Mouse (Mus musculus) megakaryocyte, adult 5-6 weeks (primary cell): Measurements from ENCODE around the gene Fez1. TPM values are rescaled to one million over a fixed set of nuclear protein-coding genes. Genes with fewer than 3 reads are reported as not detected.
A peak's percentile ranks its signal among the peaks of the same experiment; 100 is the strongest.

Experiments used
- ATAC-seq: 2 replicates; pipeline ENCODE4 v1.8.0; 2016; ENCODE audit warnings: mild to moderate bottlenecking, inconsistent platforms; ENCODE audit not compliant: poor library complexity, severe bottlenecking
- total RNA-seq, 2 experiments: library from RNA; stranded (forward) in 1 of 2; stranded (reverse) in 1 of 2; fragments of 153-499, 151-499 nt in 1 of 2; fragments of 221-1000, 200-1000 nt in 1 of 2; gene quantifications; 2 replicates each; pipeline versions ENCODE4 v1.2.3 to v1.2.4; 2015 to 2017

Fez1 gene
- total RNA-seq, 2 experiments from 2014 or later = 0.18 TPM; not detected in 1

DNA sequence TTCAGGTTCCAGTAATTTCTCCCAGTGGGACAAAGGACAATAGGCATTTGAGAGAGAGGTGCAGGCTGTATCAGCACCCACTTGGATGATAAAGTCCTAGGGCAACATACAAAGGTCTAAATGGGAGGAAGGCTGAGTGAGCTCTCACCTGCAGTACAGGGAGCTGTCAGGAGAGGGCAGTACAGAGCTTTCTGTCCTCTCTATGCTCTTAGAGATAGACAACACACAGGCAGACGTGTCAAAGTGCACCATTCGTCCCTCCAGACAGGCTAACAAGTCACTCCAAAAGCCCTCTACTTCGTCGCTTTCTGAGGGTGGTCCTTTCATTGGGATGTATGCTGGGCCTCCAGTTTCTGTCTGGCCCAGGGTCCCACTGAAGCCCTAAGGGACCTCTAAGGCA is 68.9 kb downstream of the Fez1 start:
- ATAC-seq = no peak

DNA sequence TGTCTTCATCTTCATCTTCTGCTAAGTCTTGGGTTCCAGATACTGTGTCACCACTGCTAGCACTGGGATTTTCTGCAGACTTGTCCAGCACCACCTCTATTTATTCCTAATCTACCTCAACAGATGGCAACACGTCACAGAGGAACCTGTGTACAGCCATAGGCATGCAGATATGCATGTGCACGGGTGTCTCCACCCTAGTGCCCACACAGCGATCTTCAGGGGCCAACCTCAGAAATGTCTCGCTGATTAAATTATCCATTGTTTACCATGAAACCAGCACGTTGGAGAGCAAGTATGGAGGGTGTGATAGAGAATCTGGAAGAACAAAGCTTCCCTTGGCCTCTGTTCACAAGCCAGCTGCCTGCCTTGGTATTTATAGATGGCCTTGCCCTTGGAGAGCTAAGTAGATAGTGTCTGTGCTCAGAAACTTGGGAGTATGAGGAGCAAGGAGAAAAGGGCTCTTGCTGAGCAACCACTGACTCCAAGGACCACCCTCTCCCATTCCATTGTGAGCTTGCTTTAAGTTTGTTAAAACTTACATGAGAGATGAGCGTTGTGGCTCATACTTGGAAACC is 71.8 kb downstream of the Fez1 start:
- ATAC-seq = no peak

DNA sequence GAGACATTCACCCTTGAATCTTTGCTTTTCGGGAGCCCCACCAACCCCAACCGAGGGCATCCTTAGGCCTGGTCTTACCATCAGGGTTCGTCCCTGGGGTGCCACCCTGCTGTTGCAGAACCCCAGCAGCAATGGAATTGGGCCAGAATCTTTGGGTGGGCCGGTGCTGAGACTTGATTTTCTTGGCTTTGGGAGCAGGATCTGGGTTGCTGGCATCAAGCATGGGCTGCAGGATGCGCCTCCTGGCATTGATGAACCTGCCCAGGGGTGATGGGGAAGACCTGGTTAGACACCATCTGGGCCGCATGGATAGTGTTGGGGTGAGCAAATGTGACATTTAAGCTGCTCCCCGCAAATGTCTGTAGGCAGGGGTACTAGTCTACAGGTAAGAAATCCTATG is 72.6 kb downstream of the Fez1 start:
- no peak for ATAC-seq

DNA sequence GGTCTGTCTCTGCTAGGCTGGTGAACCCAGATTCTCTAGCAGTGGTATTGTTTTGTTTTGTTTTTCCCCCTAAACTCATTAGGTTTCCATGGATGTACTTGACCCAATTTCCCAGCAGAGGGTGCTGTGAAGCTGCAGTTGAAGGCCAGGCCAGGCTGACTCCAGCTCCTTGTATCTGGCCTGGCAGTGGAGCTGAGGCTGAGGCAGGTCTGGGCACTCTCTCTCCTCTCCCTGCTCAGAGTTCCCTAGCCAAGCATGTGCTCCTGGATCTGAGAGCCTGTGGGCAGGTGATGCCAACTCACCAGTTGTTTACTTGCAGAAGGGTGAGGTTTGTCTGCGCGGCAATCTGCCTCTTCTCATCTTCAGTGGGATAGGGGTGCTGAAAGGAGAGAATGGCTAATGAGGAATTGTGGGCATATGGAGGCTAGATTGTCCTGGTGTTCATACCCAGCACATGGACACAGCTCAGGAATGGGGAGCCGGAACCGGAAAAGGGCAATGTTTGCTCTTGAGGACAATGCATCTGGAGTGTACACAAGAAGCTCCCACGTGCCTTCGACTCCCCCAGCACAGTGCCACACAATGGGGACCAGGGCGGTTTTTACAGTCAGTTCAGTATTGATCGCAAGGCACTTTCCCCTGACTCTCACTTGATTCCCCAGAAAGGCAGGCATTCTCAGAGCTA is 73.5 kb downstream of the Fez1 start:
- ATAC-seq = no peak

DNA sequence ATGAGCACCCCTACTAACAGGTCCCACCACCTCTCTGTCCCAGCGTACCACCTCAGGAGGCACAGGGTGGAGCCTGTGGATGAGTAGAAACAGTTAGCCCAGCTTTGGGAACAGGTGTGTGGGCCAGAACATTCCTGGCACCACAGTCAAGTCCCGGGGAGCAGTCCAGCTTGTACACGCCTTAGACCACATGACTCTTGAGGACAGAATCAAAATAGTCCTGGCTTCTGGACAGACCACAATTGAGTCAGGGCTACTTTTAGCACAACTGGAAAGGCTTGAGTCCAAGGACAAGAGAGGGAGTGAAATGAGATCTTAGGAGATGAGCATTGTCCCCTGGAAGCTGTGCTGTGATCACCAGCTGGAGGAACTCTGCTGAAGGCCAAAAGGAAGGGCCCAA is 76.9 kb downstream of the Fez1 start:
- ATAC-seq = no peak

DNA sequence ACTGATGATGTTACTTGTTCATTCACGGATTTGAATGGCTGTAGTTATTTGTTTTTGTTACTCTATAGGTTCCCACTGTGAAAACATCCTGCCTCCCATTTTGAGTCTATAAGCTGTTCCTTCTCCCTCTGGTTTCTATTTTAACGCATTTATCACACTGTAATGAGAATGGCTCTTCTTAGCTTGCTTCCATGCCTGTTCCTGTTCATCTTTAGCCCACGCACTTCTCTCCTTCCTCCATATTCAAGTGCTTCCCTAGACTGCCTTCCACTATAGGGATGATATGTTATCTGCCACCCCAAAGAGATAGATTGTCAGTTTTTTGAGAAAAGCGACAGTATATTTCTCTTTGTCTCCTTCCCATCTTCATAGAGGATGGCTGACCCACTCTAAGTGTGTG is 78.8 kb downstream of the Fez1 start:
- ATAC-seq = no peak

DNA sequence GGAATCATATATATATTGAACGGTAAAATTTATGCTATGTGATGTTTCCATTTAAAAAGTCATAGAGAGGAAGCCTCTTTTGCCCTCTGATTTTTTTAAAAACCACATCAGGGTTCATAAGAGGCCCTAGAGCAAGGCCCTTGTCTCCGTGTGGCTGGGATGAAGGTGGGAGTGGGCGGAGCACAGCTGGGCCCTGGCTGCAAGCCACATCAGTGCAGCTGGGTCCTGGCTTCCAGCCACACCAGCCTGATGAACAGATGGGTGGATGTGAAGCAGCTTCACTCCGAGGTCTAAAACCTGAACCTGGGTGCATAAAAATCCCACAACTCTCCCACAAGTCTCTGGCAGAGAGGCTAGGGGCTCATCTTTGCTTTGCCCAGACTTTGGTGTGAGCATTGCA is 83.8 kb downstream of the Fez1 start:
- ATAC-seq = no peak

DNA sequence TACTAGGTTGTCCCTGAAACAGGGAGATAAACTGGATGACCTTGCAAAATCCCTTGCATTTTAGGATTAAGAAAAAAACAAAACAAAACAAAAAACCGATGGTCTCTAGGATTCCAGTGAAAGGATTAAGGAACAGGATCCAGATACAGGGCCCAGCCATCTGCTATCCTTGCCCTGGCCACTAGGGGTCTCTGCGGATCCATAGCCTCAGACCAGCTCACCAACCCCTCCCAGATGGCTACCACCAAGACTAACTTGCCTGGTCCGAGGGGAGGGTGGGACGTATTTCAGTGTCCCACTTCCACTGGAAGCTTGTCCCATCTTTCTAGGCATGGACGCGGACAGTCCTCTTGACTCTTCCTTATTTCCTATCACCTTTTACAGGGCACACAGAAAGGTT is 94.7 kb downstream of the Fez1 start:
- peak; percentile 86 for ATAC-seq

DNA sequence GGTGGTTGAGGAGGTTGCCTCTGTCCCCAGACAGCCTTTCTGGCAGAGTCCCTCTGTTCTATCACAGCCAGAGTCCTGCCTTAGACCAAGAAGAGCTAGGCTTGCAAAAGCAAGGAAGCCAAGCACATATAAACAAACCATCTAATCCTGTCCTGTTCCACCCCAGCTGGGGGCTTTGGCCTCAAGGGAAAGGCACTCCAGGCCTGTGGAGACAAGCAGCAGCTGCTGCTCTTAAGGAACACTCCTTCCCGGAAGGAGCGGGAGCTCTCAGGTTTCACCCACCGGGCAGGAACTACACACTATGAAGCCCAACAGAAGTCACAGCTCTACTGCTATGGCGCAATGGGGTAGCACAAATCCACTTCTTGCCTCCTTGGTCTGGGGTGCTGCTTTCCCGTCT is 95.3 kb downstream of the Fez1 start:
- ATAC-seq = no peak

DNA sequence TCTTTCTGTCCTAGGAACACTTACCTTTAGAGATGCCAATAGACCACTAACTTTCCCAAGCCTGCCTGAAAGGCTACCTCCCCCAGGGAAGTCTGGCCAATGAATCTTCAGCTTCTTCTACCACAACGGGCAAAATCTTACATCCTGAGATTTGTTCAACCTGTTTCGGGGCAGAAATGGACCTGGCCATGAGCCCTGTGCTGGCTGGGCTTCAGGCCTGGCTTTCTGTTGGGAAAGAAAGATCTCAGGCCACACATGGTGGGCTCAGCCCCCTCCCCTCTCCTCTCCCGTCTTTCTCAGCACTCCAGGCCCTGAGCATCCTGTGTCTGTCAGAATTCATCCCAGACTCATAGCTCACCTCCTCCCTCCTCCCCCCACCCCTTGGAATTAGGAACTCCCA is 96.9 kb downstream of the Fez1 start:
- no peak for ATAC-seq

DNA sequence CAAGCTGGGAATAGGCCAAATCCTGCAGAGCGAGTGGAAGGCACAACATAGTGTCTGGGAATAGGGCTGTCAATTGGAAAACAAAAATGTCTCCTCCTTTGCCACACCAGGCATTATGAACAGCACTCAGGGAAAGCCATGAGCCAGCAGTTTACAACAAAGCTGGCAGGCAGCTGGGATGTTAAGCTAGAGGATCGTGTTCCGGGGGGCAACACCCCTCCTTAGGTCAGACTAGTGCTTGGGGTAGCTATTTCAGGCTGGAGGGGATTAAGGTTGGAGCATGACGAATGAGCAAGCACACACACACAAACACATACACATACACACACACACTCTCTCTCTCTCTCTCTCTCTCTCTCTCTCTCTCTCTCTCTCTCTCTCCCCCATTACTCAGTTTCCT is 97.8 kb downstream of the Fez1 start:
- no peak for ATAC-seq

DNA sequence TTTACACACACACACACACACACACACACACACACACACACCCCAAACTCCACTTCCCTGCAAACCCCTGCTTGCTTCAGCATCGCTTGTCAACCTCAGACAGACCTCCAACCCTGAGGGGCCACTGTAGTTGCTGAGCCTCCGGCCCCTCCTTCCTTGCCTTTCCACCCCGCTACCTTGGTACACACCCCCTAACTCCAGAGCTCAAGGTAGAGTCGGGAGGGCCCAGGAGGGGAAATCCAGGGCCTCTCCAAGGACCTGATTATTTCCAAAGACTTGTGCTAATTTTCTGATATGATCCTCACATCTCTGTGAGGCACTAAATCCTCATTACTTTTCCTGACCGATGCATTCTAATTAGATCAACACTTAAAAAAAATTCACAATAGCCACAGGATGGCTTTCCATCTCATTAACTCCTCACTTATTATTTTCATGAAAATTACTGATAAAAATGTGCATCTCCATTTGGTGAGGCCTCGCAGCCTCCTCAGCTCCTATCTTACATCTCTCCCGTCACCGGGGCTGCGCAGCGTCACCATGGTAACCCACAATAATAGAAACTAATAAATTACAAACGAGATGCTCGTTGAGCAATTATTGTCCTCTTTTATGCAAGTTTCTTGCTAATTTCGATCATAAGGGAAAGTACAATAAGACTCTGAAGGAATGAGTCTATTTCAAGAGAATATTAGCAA is 100.2 kb downstream of the Fez1 start:
- ATAC-seq = no peak

DNA sequence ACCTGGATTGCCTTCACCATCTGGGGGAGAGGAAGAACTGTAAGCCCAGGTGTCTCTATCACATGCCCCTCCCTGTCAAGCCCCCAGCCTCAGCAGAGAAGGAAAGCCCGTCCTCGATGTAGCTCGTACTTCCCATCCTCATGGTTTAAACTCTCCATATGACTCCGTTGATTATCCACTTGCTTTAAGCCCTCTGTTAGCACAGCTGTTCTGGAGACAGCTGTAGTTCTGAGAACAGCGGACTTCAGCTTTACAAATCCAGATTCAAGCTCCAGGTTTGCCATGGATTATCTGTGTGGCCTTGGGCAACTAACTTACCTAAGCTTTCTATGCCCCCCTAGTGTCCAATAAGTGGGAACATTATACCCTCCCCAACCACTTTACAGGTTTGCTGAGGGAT is 102.1 kb downstream of the Fez1 start:
- ATAC-seq = no peak

Other genes with a start within 250 kb of the Fez1 start
- not detected in 2 replicates for gene Gm17689, start 239.2 kb upstream of the Fez1 start, total RNA-seq (2015)
- not detected in 2 replicates for gene Gm17689, start 239.2 kb upstream of the Fez1 start, total RNA-seq (2017)
- gene A630095E13Rik, start 178.5 kb upstream of the Fez1 start, total RNA-seq (2015) = not detected in 2 replicates
- gene A630095E13Rik, start 178.5 kb upstream of the Fez1 start, total RNA-seq (2017) = not detected in 2 replicates
- not detected in 2 replicates for gene Acrv1, start 128.6 kb upstream of the Fez1 start, total RNA-seq (2015)
- not detected in 2 replicates for gene Acrv1, start 128.6 kb upstream of the Fez1 start, total RNA-seq (2017)
- 13.1 and 21.0 TPM in 2 replicates for gene Chek1, start 94.8 kb upstream of the Fez1 start, total RNA-seq (2015)
- 19.7 and 33.2 TPM in 2 replicates for gene Chek1, start 94.8 kb upstream of the Fez1 start, total RNA-seq (2017)
- 203 and 208 TPM in 2 replicates for gene Stt3a, start 54.2 kb upstream of the Fez1 start, total RNA-seq (2015)
- 453 and 508 TPM in 2 replicates for gene Stt3a, start 54.2 kb upstream of the Fez1 start, total RNA-seq (2017)
- gene Ei24, start 24.5 kb upstream of the Fez1 start, total RNA-seq (2015) = 35.4 and 37.6 TPM in 2 replicates
- gene Ei24, start 24.5 kb upstream of the Fez1 start, total RNA-seq (2017) = 31.8 and 32.5 TPM in 2 replicates